Mouse (Mus musculus): ENCODE data around the gene Tex13c3.
"Not testable (repeated sequence)": the region's sequence is repeated elsewhere in the genome, so short reads cannot be mapped to it uniquely, and the experiment has no call there.

The Tex13c3 gene

GRCm38 (mm10) chrX:19481219-19481618 is at the start of gene Tex13c3:
TSS of gene Tex13c3 (minus strand) at chrX:19481319.
- not testable (repeated sequence) for DNase-seq (ENCODE audit: low spot score in 2 of 2)

DNA sequence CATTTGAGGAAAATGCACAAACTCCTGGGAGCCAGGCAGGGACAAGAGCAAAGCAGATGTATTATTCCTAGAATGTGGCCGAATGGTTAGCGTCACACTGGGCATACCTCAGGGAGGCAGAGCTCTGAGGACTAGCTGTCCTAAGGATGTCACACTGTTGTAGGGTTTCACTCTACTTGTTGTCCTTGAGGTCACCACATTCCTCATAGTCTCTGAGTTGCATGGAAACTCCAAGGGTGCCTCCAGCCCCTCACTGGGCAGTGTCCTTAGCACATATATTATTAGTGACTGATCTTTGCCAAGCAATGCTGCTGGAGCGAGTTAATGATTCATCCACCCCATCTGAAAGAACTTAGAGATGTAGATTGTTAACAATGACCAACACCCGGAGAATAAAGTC is 8.6 kb upstream of the Tex13c3 start:
- DNase-seq (ENCODE audit: low spot score in 2 of 2): no peak

Data from right cerebral cortex, postnatal 36 days (tissue).